Comparison of ENCODE assay signal across 29 mouse cellular contexts in genomic region chr9:44679565-44679964, GRCm38 (mm10). TPM values are rescaled to one million over a fixed set of nuclear protein-coding genes. Genes with fewer than 3 reads are reported as not detected.
DNase-seq lines count a peak whose midpoint lies in the region; ATAC-seq and TF ChIP-seq lines count a peak whose summit lies in the region.
"Had no signal": no experiment of that assay in that cellular context is flagged by ENCODE, and none has a peak within 500 bp of the region (broad histone marks: within the 10 kb centered on the region; RNA-seq: fewer than 3 reads in every experiment).

No protein-coding gene starts in this region.

- no peaks in the 10 kb centered on the region for H3K9me3 ChIP-seq in kidney, embryonic 15.5 days (replicated peaks)
- H3K9me3 ChIP-seq in intestine, embryonic 15.5 days, result no peaks in the 10 kb centered on the region
- H3K9me3 ChIP-seq: forebrain, embryonic 10.5 days; heart, embryonic 15.5 days; hindbrain, embryonic 10.5 days had no signal

- no peaks in the 10 kb centered on the region for H3K27me3 ChIP-seq in kidney, embryonic 15.5 days
- H3K27me3 ChIP-seq in intestine, embryonic 15.5 days (replicated peaks), result no peaks in the 10 kb centered on the region
- no peaks in the 10 kb centered on the region for H3K27me3 ChIP-seq in small intestine, adult 2 months (ENCODE audit: control insufficient read depth, insufficient read depth, low read length)
- H3K27me3 ChIP-seq: embryonic facial prominence, embryonic 13.5 days; heart, embryonic 15.5 days; Patski had no signal

- no peak for TF ChIP-seq CTCF in small intestine, adult 2 months (IDR thresholded peaks at IDR 0.05; ENCODE audit: extremely low read depth, insufficient read length, insufficient replicate concordance, low read depth, low read length)

- intact Hi-C loops in heart, postnatal 14 days (cut with DNase I), result no loop called here

- no peak overlapping the region for H3K9ac ChIP-seq in kidney, embryonic 15.5 days
- no peak overlapping the region for H3K9ac ChIP-seq in intestine, embryonic 15.5 days
- H3K9ac ChIP-seq: embryonic facial prominence, embryonic 13.5 days; heart, embryonic 15.5 days; hindbrain, embryonic 14.5 days had no signal

- DNase-seq in heart, adult 11 months, result peak; percentile 74
- DNase-seq in heart, postnatal 14 days, result no peak
- peak; percentile 55 to 62 for DNase-seq in kidney, adult 8-10 months
- no peak for DNase-seq in frontal cortex, postnatal 14 days (ENCODE audit: low spot score in 2 of 2)
- no peak for DNase-seq in layer of hippocampus, adult 18-20 months (ENCODE audit: low spot score in 2 of 2)
- DNase-seq: adrenal gland, postnatal 14 days; cerebellum, adult 11-12 months; cerebellum, adult 9-10 months; cerebellum, postnatal 25 days; gastrocnemius, postnatal 10 days; heart, adult 2 months had no signal

- 59% methylated on average over 5 of the region's 5 CpGs for WGBS in kidney, embryonic 15.5 days
- 75% methylated on average over 5 of the region's 5 CpGs for WGBS in intestine, embryonic 15.5 days
- WGBS in small intestine, adult 2 months, result 30% methylated on average over 5 of the region's 5 CpGs

- no peaks in the 10 kb centered on the region for H3K36me3 ChIP-seq in kidney, embryonic 15.5 days
- no peaks in the 10 kb centered on the region for H3K36me3 ChIP-seq in intestine, embryonic 15.5 days
- H3K36me3 ChIP-seq in small intestine, adult 2 months (ENCODE audit: control insufficient read depth, insufficient read depth, low read length), result peaks cover 9% of the 10 kb centered on the region
- H3K36me3 ChIP-seq: embryonic facial prominence, embryonic 13.5 days; forebrain, embryonic 10.5 days; heart, embryonic 15.5 days had no signal

- TF ChIP-seq POLR2A in small intestine, adult 2 months (IDR thresholded peaks at IDR 0.05; ENCODE audit: low read depth, low read length), result no peak; the same call in 1 of the 2 replicates

- H3K4me1 ChIP-seq in kidney, embryonic 15.5 days, result no peaks in the 10 kb centered on the region
- H3K4me1 ChIP-seq in intestine, embryonic 15.5 days (replicated peaks), result no peaks in the 10 kb centered on the region
- peaks cover 21% of the 10 kb centered on the region for H3K4me1 ChIP-seq in small intestine, adult 2 months (ENCODE audit: control insufficient read depth, insufficient read depth, insufficient read length, low read length)
- H3K4me1 ChIP-seq: embryonic facial prominence, embryonic 13.5 days; forebrain, embryonic 10.5 days; heart, embryonic 15.5 days had no signal

- ATAC-seq in kidney, embryonic 15.5 days (replicated peaks; ENCODE audit: low FRiP score), result no peak
- ATAC-seq in intestine, embryonic 15.5 days, result peak; percentile 70
- ATAC-seq: activated CD4-positive, CD25-positive, alpha-beta regulatory T cell, adult 4 months; forebrain, embryonic 14.5 days; Patski had no signal

- no peak overlapping the region for H3K4me2 ChIP-seq in kidney, embryonic 15.5 days
- H3K4me2 ChIP-seq in intestine, embryonic 15.5 days (replicated peaks), result no peak overlapping the region
- H3K4me2 ChIP-seq: embryonic facial prominence, embryonic 13.5 days; heart, embryonic 11.5 days; heart, embryonic 15.5 days; hindbrain, embryonic 14.5 days had no signal

- H3K27ac ChIP-seq in kidney, embryonic 15.5 days, result no peak overlapping the region
- H3K27ac ChIP-seq in intestine, embryonic 15.5 days, result no peak overlapping the region
- peak overlapping the region; percentile 77 for H3K27ac ChIP-seq in small intestine, adult 2 months (ENCODE audit: insufficient read depth, low read depth, low read length)
- H3K27ac ChIP-seq: embryonic facial prominence, embryonic 13.5 days; forebrain, embryonic 10.5 days; heart, adult 2 months; heart, embryonic 15.5 days; hindbrain, embryonic 10.5 days; hindbrain, embryonic 14.5 days had no signal

- H3K4me3 ChIP-seq in kidney, embryonic 15.5 days (replicated peaks), result no peak overlapping the region
- no peak overlapping the region for H3K4me3 ChIP-seq in intestine, embryonic 15.5 days (replicated peaks)
- no peak overlapping the region for H3K4me3 ChIP-seq in small intestine, adult 2 months (ENCODE audit: low read depth, low read length)
- H3K4me3 ChIP-seq: embryonic facial prominence, embryonic 13.5 days; erythroblast, embryonic 14.5 days; forebrain, embryonic 10.5 days; heart, adult 2 months; heart, embryonic 15.5 days; hindbrain, embryonic 10.5 days had no signal

RNA-seq across cellular contexts. Expression of gene Treh, which starts 6.5 kb away (rescaled TPM):
- total RNA-seq in heart, postnatal 14 days (2021), result not detected
- polyA plus RNA-seq in kidney, embryonic 15.5 days (2015; fragmentation: Nextera tagmentation; extraction: Ambion mirVana), result 0.22 and 0.23 TPM in 2 replicates
- polyA plus RNA-seq in intestine, embryonic 15.5 days (2015; fragmentation: Nextera tagmentation; extraction: Ambion mirVana), result not detected in 2 replicates
- polyA plus RNA-seq in small intestine, adult 2 months (2012; rRNA removed), result 131 and 183 TPM in 2 replicates
- not detected for total RNA-seq in layer of hippocampus, adult 18-20 months (2021)
- total RNA-seq: adrenal gland, adult 18-20 months; adrenal gland, postnatal 14 days; gastrocnemius, postnatal 10 days; gastrocnemius, postnatal 4 days; heart, adult 2 months; heart, postnatal 25 days; MEL had no signal
- polyA plus RNA-seq: activated CD4-positive, CD25-positive, alpha-beta regulatory T cell, adult 4 months; C2C12; embryonic facial prominence, embryonic 13.5 days; erythroblast, embryonic 14.5 days; forebrain, embryonic 10.5 days; forebrain, embryonic 14.5 days; heart, adult 2 months; heart, embryonic 11.5 days; heart, embryonic 15.5 days; hindbrain, embryonic 10.5 days; hindbrain, embryonic 14.5 days; Patski had no signal

RNA-seq across cellular contexts. Expression of gene Phldb1, which starts 55.4 kb away (rescaled TPM):
- total RNA-seq in heart, postnatal 14 days (2021), result 100 to 1,000 TPM; 124 to 132 TPM
- polyA plus RNA-seq in kidney, embryonic 15.5 days (2015; fragmentation: Nextera tagmentation; extraction: Ambion mirVana), result 34.5 and 36.4 TPM in 2 replicates
- polyA plus RNA-seq in intestine, embryonic 15.5 days (2015; fragmentation: Nextera tagmentation; extraction: Ambion mirVana), result 17.6 and 18.9 TPM in 2 replicates
- polyA plus RNA-seq in small intestine, adult 2 months (2012; rRNA removed), result 29.8 and 34.1 TPM in 2 replicates
- 10 to 100 TPM; 62.4 to 84.0 TPM for total RNA-seq in layer of hippocampus, adult 18-20 months (2021)

Comparison
In these comparisons a context has a peak if more than half of its experiments do, and no peak if none do; other contexts are left out.
1. DNase-seq: peak in heart, adult 11 months (single experiment) and kidney, adult 8-10 months (2 of 2); none in heart, postnatal 14 days (0 of 2), frontal cortex, postnatal 14 days (0 of 2) and layer of hippocampus, adult 18-20 months (0 of 2).
2. RNA of gene Treh, which starts 6.5 kb away (polyA plus RNA-seq): 131 to 183 TPM in small intestine, adult 2 months; 0.22 to 0.23 TPM in kidney, embryonic 15.5 days and not detected in intestine, embryonic 15.5 days; every median in the first group is over 100 times any median in the second.